Mouse (Mus musculus): ENCODE measurements at regions not wholly inside any gene's neighbourhood (a gene's known extent, or its start where the extent isn't known, plus 50 kb on each side); places are given as distances from the start of the nearest gene placed in this dataset.
A peak's percentile ranks its signal among the peaks of the same experiment; 100 is the strongest.

GRCm38 (mm10) chr1:92331559-92332247 lies 136.2 kb upstream of the Hdac4 start:
- DNase-seq (ENCODE audit: extremely low spot score, low spot score), result no peak
- no peak overlapping the region for H3K27ac ChIP-seq

GRCm38 (mm10) chr1:92330181-92330580 lies 134.7 kb upstream of the Hdac4 start:
- 87% methylated on average over 5 of the region's 5 CpGs for WGBS
- no peak for DNase-seq (ENCODE audit: extremely low spot score, low spot score)
- Histone ChIP-seq H3K27me3 (ENCODE audit: poor library complexity, severe bottlenecking) (no peaks in the 10 kb centered on the region), H3K4me3 (no peak overlapping the region), H3K4me1 (no peaks in the 10 kb centered on the region), H3K9me3 (0 out of 2 replicates have a peak, but pooled peaks cover 3% of the 10 kb centered on the region), H3K36me3 (replicated peaks) (no peaks in the 10 kb centered on the region), H3K27ac (no peak overlapping the region)

More at GRCm38 (mm10) chr1:92331559-92332247, 136.2 kb upstream of the Hdac4 start:
- Histone ChIP-seq H3K9me3 (0 out of 2 replicates have a peak, but pooled peaks cover 3% of the 10 kb centered on the region), H3K4me3 (no peak overlapping the region), H3K27me3 (ENCODE audit: poor library complexity, severe bottlenecking) (no peaks in the 10 kb centered on the region), H3K4me1 (no peaks in the 10 kb centered on the region), H3K36me3 (replicated peaks) (no peaks in the 10 kb centered on the region)
- 85% methylated on average over 5 of the region's 5 CpGs for WGBS

- no peak overlapping the region for H3K27ac ChIP-seq
- H3K27me3 ChIP-seq (ENCODE audit: poor library complexity, severe bottlenecking), result no peaks in the 10 kb centered on the region
- H3K4me3 ChIP-seq, result no peak overlapping the region
- WGBS, result 84% methylated on average over 7 of the region's 7 CpGs
- peaks cover 2% of the 10 kb centered on the region for H3K4me1 ChIP-seq
- H3K9me3 ChIP-seq, result 0 out of 2 replicates have a peak, but pooled peaks cover 3% of the 10 kb centered on the region
- DNase-seq (ENCODE audit: extremely low spot score, low spot score), result no peak
- no peaks in the 10 kb centered on the region for H3K36me3 ChIP-seq (replicated peaks)
Observed at GRCm38 (mm10) chr1:92329491-92329890, 134.0 kb upstream of the Hdac4 start.

- Histone ChIP-seq H3K36me3 (replicated peaks) (no peaks in the 10 kb centered on the region), H3K27ac (no peak overlapping the region), H3K4me1 (peaks cover 11% of the 10 kb centered on the region), H3K27me3 (ENCODE audit: poor library complexity, severe bottlenecking) (no peaks in the 10 kb centered on the region), H3K4me3 (no peak overlapping the region), H3K9me3 (no peaks in the 10 kb centered on the region)
- DNase-seq (ENCODE audit: extremely low spot score, low spot score), result no peak
- 87% methylated on average over 6 of the region's 6 CpGs for WGBS
Observed at GRCm38 (mm10) chr1:92327141-92327540, 131.6 kb upstream of the Hdac4 start.

GRCm38 (mm10) chr1:92325281-92325680 lies 129.8 kb upstream of the Hdac4 start:
- peaks cover 11% of the 10 kb centered on the region for H3K4me1 ChIP-seq
- no peak for DNase-seq (ENCODE audit: extremely low spot score, low spot score)
- WGBS, result 88% methylated on average over 7 of the region's 7 CpGs
- no peaks in the 10 kb centered on the region for H3K9me3 ChIP-seq
- 0 out of 2 replicates have a peak overlapping the region, but pooled peaks have one; percentile 20 for H3K27ac ChIP-seq
- H3K4me3 ChIP-seq, result no peak overlapping the region
- no peaks in the 10 kb centered on the region for H3K36me3 ChIP-seq (replicated peaks)
- no peaks in the 10 kb centered on the region for H3K27me3 ChIP-seq (ENCODE audit: poor library complexity, severe bottlenecking)

GRCm38 (mm10) chr1:92324091-92324950 lies 128.8 kb upstream of the Hdac4 start:
- DNase-seq (ENCODE audit: extremely low spot score, low spot score), result no peak
- no peaks in the 10 kb centered on the region for H3K9me3 ChIP-seq
- H3K36me3 ChIP-seq (replicated peaks), result no peaks in the 10 kb centered on the region
- peak overlapping the region; percentile 40; the same call in 1 of the 2 replicates for H3K27ac ChIP-seq
- H3K4me3 ChIP-seq, result no peak overlapping the region
- peaks cover 11% of the 10 kb centered on the region for H3K4me1 ChIP-seq
- WGBS, result 67% methylated on average over 14 of the region's 14 CpGs
- H3K27me3 ChIP-seq (ENCODE audit: poor library complexity, severe bottlenecking), result no peaks in the 10 kb centered on the region

GRCm38 (mm10) chr1:92317131-92317530 lies 121.6 kb upstream of the Hdac4 start:
- DNase-seq (ENCODE audit: extremely low spot score, low spot score), result no peak
- H3K9me3 ChIP-seq, result no peaks in the 10 kb centered on the region
- peaks cover 13% of the 10 kb centered on the region for H3K27me3 ChIP-seq (ENCODE audit: poor library complexity, severe bottlenecking)
- 87% methylated on average over 4 of the region's 4 CpGs for WGBS
- no peaks in the 10 kb centered on the region for H3K36me3 ChIP-seq (replicated peaks)
- H3K4me1 ChIP-seq, result peaks cover 8% of the 10 kb centered on the region
- no peak overlapping the region for H3K27ac ChIP-seq
- no peak overlapping the region for H3K4me3 ChIP-seq

GRCm38 (mm10) chr1:92316191-92316723 lies 120.8 kb upstream of the Hdac4 start:
- Histone ChIP-seq H3K27ac (no peak overlapping the region), H3K4me3 (no peak overlapping the region), H3K4me1 (peaks cover 8% of the 10 kb centered on the region), H3K27me3 (ENCODE audit: poor library complexity, severe bottlenecking) (peaks cover 13% of the 10 kb centered on the region), H3K9me3 (no peaks in the 10 kb centered on the region), H3K36me3 (replicated peaks) (no peaks in the 10 kb centered on the region)
- DNase-seq (ENCODE audit: extremely low spot score, low spot score), result no peak
- 43% methylated on average over 10 of the region's 10 CpGs for WGBS

GRCm38 (mm10) chr1:92313001-92313597 lies 117.6 kb upstream of the Hdac4 start:
- no peaks in the 10 kb centered on the region for H3K36me3 ChIP-seq (replicated peaks)
- no peak overlapping the region for H3K27ac ChIP-seq
- no peaks in the 10 kb centered on the region for H3K9me3 ChIP-seq
- DNase-seq (ENCODE audit: extremely low spot score, low spot score), result no peak
- 87% methylated on average over 16 of the region's 16 CpGs for WGBS
- peaks cover 8% of the 10 kb centered on the region for H3K4me1 ChIP-seq
- peaks cover 13% of the 10 kb centered on the region for H3K27me3 ChIP-seq (ENCODE audit: poor library complexity, severe bottlenecking)
- no peak overlapping the region for H3K4me3 ChIP-seq

GRCm38 (mm10) chr1:92309883-92310282 lies 114.4 kb upstream of the Hdac4 start:
- H3K27ac ChIP-seq, result no peak overlapping the region
- DNase-seq (ENCODE audit: extremely low spot score, low spot score), result no peak
- no peaks in the 10 kb centered on the region for H3K36me3 ChIP-seq (replicated peaks)
- H3K9me3 ChIP-seq, result no peaks in the 10 kb centered on the region
- 83% methylated on average over 2 of the region's 2 CpGs for WGBS
- no peaks in the 10 kb centered on the region for H3K4me1 ChIP-seq
- no peak overlapping the region for H3K4me3 ChIP-seq
- H3K27me3 ChIP-seq (ENCODE audit: poor library complexity, severe bottlenecking), result peaks cover 4% of the 10 kb centered on the region; the same call in 1 of the 2 replicates

GRCm38 (mm10) chr1:92309381-92309780 lies 113.9 kb upstream of the Hdac4 start:
- Histone ChIP-seq H3K27ac (no peak overlapping the region), H3K27me3 (ENCODE audit: poor library complexity, severe bottlenecking) (no peaks in the 10 kb centered on the region; the same call in 1 of the 2 replicates), H3K4me3 (no peak overlapping the region), H3K4me1 (no peaks in the 10 kb centered on the region), H3K9me3 (no peaks in the 10 kb centered on the region), H3K36me3 (replicated peaks) (no peaks in the 10 kb centered on the region)
- DNase-seq (ENCODE audit: extremely low spot score, low spot score), result no peak
- 80% methylated on average over 6 of the region's 6 CpGs for WGBS

GRCm38 (mm10) chr1:92308537-92308936 lies 113.0 kb upstream of the Hdac4 start:
- no peaks in the 10 kb centered on the region for H3K4me1 ChIP-seq
- H3K9me3 ChIP-seq, result no peaks in the 10 kb centered on the region
- no peaks in the 10 kb centered on the region for H3K36me3 ChIP-seq (replicated peaks)
- WGBS, result 95% methylated on average over 3 of the region's 3 CpGs
- DNase-seq (ENCODE audit: extremely low spot score, low spot score), result no peak
- H3K27ac ChIP-seq, result no peak overlapping the region
- H3K4me3 ChIP-seq, result no peak overlapping the region
- no peaks in the 10 kb centered on the region for H3K27me3 ChIP-seq (ENCODE audit: poor library complexity, severe bottlenecking)

Measured in forebrain, embryonic 10.5 days (tissue).